Mouse (Mus musculus) layer of hippocampus, postnatal 36 days (tissue): ENCODE data around the gene Gm3532. TPM values are rescaled to one million over a fixed set of nuclear protein-coding genes. Genes with fewer than 3 reads are reported as not detected.
"Not testable (repeated sequence)": the region's sequence is repeated elsewhere in the genome, so short reads cannot be mapped to it uniquely, and the experiment has no call there.

Experiments
- DNase-seq, 2 experiments: peaks; one replicate each; pipeline ENCODE4 v3.0.0; 2022
- total RNA-seq, 2 experiments: library from RNA; stranded (reverse); gene quantifications; 2 replicates each; pipeline ENCODE4 v1.2.3; 2021

Gene Gm3532
- total RNA-seq: not detected

- not testable (repeated sequence) for DNase-seq
These were observed at the start of gene Gm3532 for GRCm38 (mm10) chr14:5538196-5538595. Gene Gm3532 (plus strand): TSS chr14:5538496.

GRCm38 (mm10) chr14:5501374-5501773 is 36.9 kb upstream of the Gm3532 start, which contains the start of gene Gm3488:
Gene Gm3488 (plus strand): TSS chr14:5501674.
- not testable (repeated sequence) for DNase-seq

Other genes starting within 250 kb of the Gm3532 start
- not detected for gene Gm3542, start 203.6 kb upstream of the Gm3532 start, total RNA-seq
- gene Gm3500, start 149.4 kb upstream of the Gm3532 start, total RNA-seq: not detected
- 1 to 10 TPM; 3.3 to 3.8 TPM for gene Gm3194, start 83.0 kb upstream of the Gm3532 start, total RNA-seq
- gene Gm8246, start 60.7 kb upstream of the Gm3532 start, total RNA-seq: not detected
- not detected for gene Gm3187, start 54.3 kb upstream of the Gm3532 start, total RNA-seq
- gene Gm3488, start 36.8 kb upstream of the Gm3532 start, total RNA-seq: under 1 TPM; 0.35 to 0.78 TPM
- gene Gm8265, start 94.5 kb downstream of the Gm3532 start, total RNA-seq: not detected
- gene Gm9603, start 149.0 kb downstream of the Gm3532 start, total RNA-seq: not detected
- 1 to 10 TPM in 1 of 2 experiments, under 1 TPM in 1; 0.56 to 1.1 TPM for gene Gm3373, start 203.1 kb downstream of the Gm3532 start, total RNA-seq